Mouse (Mus musculus): ENCODE data around the gene Jak2.

Jak2 gene

DNA sequence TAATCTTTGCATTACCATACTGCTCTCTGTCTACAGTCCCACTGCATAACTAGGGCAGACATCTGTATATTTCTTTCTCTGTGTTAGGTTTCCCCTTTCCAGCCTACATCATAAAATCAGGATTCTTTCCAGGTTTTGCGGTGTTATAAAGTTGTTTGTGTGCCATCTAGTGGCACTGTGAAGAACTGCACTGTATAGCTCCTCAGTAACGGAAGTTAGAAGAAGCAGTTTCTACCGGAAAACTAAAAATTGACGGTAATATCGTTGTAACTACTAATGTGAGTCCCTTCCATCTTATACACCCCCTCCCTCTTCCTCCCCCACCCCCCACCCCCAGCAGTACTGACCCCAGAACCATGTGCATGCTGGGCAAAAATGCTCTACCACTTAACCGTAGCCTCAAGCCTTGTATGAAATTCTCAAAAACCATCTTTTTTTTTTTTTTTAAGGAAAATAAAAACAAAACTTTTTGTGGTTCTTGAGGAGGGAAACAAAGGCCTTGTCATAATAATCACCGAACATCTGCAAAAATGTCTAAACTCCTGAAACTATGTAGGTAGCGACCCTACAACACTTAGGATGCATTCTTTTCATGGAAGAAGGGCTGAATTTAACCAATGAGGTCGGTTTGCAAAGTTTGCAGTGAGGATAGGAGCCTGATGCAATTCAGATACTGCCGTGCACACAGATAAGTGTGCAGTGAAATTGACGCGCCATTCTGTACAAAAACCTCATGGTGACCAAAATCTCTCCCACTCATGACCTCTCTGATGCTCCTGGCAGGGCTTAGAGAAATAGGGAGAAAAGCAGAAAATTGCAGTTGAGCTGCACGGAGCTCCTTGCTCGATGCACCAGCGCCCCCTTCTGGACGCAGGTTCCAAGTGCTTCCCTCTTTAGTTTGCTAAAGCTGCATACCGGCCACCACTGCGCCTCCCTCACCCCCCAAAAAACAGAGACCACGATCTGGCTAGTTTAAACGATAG lies 103.6 kb downstream of the Jak2 start:
- intact Hi-C loops (cut with DNase I), result loop anchor here (2.0 to 5.0 kb wide), 4 partner anchors 147 to 573 kb away; no protein-coding TSS in a partner anchor

DNA sequence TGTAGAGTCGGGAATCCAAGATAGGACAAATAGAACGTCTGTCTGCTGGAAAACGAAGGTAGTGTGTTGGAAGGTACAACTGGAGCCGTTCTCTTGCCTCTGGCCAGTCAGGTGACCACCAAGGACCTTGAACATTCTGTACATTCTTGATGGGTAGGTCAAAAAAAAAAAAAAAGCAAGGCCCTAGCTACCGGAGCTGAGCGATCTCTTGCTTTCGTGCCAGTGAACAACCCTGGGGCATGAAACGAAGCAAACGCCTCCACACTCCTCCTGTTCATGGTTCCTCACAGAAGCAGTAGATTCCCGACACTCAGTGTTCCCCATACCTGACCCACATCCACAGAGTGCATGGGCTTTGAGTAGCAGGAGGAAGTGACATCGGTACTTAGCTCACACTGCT lies 104.7 kb downstream of the Jak2 start:
- intact Hi-C loops (cut with DNase I), result loop anchor here (2.0 to 5.0 kb wide), 2 partner anchors 146 to 295 kb away; no protein-coding TSS in a partner anchor

DNA sequence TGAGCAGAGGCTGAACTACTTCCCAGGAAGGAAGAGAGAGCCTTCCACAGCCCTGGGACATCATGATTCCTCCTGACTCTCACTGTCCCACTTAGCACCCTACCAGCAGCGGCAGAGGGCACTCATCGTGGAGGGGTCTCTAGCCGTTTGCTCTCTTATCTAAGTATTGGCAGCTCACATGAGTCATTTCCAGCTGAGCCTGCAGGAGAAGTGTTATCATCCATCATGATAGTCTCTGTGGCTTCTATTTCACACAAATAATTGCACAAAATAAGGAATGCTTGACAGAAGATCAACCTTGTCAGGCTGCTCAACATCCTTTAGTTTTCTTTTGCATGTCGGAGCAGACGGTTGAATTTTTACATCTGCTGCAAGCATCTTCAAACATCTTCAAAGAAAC lies 108.6 kb downstream of the Jak2 start:
- intact Hi-C loops (cut with DNase I), result no loop called here

DNA sequence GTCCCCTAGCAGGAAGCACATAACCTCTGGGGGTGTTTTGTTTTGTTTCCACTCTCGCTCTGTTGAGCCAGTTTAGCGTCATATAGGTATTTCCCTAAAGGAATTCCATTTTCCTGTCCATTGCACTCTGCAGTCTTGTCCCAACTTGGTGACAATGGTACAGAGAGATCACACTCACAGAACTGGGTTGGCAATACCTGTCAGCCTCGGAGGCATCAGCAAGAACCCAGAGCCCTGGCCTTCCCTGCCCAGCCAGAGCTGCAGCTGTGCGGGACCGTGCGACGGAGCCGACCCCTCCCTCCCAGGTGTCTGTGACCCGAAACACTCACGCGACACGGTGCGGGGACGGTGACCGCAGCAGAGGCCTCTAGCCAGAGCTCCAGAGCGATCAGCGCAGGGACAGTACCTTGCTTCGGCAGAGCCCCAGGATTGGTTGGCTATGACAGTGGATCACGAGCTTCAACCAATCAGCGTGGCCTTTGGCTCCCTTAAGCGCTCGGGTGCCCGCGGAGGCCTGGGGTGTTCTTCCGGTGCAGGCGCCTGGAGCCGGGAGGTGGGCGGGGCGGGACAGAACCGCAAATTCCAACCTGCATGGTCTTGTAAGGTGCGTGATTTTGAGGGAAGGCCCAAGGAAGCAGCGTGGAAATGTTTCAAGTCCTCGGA lies 110.0 kb downstream of the Jak2 start:
- intact Hi-C loops (cut with DNase I), result no loop called here

DNA sequence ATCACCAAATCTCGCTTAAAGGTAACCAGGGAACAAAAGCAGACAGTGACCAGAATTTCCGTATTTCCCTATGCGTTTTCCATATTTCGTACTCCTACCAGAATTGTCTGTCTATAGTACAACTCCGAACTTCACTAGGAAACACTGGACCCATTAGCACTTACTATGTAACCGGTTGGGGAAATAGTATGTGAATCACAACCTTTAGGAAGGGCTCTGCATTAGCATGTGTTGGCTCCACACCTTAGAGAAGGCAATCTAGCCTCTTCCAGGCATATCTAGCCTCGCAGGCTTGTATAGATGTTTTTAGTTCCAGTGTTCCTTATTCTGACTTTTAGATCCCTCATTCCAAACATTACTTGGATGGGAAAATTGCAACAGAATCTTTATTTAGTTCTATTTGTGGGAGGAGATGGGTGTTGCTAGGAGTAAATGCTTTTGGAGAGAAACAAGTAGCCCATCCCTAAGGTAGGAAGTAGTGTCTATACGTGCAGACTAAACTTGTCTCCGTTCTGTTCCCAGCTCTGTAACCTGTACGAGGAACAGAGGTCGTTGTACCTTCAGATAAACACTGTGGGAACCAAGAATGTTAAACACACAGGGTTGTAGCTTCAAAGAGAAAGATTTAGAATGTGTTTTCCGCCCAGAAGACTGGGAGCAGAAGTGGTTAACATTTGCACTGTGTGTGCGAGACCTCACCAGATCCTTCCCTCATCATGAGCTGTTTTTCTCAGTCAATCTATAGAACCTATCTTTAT lies 110.7 kb downstream of the Jak2 start:
- intact Hi-C loops (cut with DNase I), result no loop called here
